Mouse (Mus musculus) embryonic facial prominence, embryonic 11.5 days (tissue): ENCODE data around the gene Tmem245. TPM values are rescaled to one million over a fixed set of nuclear protein-coding genes. Genes with fewer than 3 reads are reported as not detected.

Source experiments
- ATAC-seq: fragments of 200-750 bp; cut with Nextera tagmentation; replicated peaks from 2 replicates; pipeline ENCODE4 v1.8.0; 2017; ENCODE audit warnings: low read depth; ENCODE audit not compliant: insufficient number of reproducible peaks, low FRiP score, low TSS enrichment
- DNase-seq: peaks from one replicate; pipeline ENCODE4 v3.0.0-alpha.2; 2015; ENCODE audit warnings: low spot score
- H3K27ac ChIP-seq: fragments of 300-500 bp; sonication (generic); replicated peaks from 2 replicates; pipeline ENCODE4 v1.5.1; 2014; ENCODE audit warnings: mild to moderate bottlenecking, low read depth, low read length, control low read depth
- H3K27me3 ChIP-seq: fragments of 300-500 bp; sonication (generic); 2 replicates; pipeline ENCODE4 v1.6.1; 2014; ENCODE audit warnings: mild to moderate bottlenecking, low read length, moderate library complexity, mixed read lengths; ENCODE audit not compliant: control insufficient read depth, insufficient read depth
- H3K36me3 ChIP-seq: fragments of 300-500 bp; sonication (generic); replicated peaks from 2 replicates; pipeline ENCODE4 v1.6.1; 2014; ENCODE audit warnings: low read depth, mild to moderate bottlenecking, low read length, moderate library complexity, mixed read lengths; ENCODE audit not compliant: control insufficient read depth, insufficient read depth
- H3K4me1 ChIP-seq: fragments of 300-500 bp; sonication (generic); 2 replicates; pipeline ENCODE4 v1.6.1; 2014; ENCODE audit warnings: low read length, mixed read lengths; ENCODE audit not compliant: control insufficient read depth, insufficient read depth
- H3K4me2 ChIP-seq: fragments of 300-500 bp; sonication (generic); 2 replicates; pipeline ENCODE4 v1.6.1; 2014; ENCODE audit warnings: low read depth, mild to moderate bottlenecking, control low read depth, low read length, moderate library complexity
- H3K4me3 ChIP-seq: fragments of 300-500 bp; sonication (generic); 2 replicates; pipeline ENCODE4 v1.5.1; 2014; ENCODE audit warnings: low read depth, low read length, control low read depth
- H3K9ac ChIP-seq: fragments of 300-500 bp; sonication (generic); replicated peaks from 2 replicates; pipeline ENCODE4 v1.6.1; 2014; ENCODE audit warnings: mild to moderate bottlenecking, control low read depth, low read length
- H3K9me3 ChIP-seq: fragments of 300-500 bp; sonication (generic); replicated peaks from 2 replicates; pipeline ENCODE4 v1.6.1; 2016; ENCODE audit warnings: mild to moderate bottlenecking, low read length, inconsistent platforms, mixed read lengths; ENCODE audit not compliant: control insufficient read depth
- WGBS: fragments of 180-500 bp; shearing (Covaris S2); extraction: QIAGEN DNeasy Blood & Tissue Kit; methylation state at CpG from one replicate; pipeline ENCODE4 v1.1.7; 2014; 5-methylcytosine and 5-hydroxymethylcytosine counted together
- polyA plus RNA-seq: library from polyadenylated mRNA; unstranded; fragments of >200 nt; fragmentation: Nextera tagmentation; extraction: Ambion mirVana; gene quantifications from 2 replicates; pipeline ENCODE4 v1.2.1, GENCODE M21; 2014

Tmem245 gene
- polyA plus RNA-seq, 1 experiment from 2014 or later = 5.4 TPM

- no peak overlapping the region for H3K4me3 ChIP-seq
- H3K27me3 ChIP-seq = no peaks in the 10 kb centered on the region
- 85% methylated on average over 12 of the region's 12 CpGs for WGBS
- no peak overlapping the region for H3K9ac ChIP-seq
- no peak overlapping the region for H3K27ac ChIP-seq
- H3K9me3 ChIP-seq = no peaks in the 10 kb centered on the region
- H3K4me2 ChIP-seq = no peak overlapping the region
- no peaks in the 10 kb centered on the region for H3K4me1 ChIP-seq
- ATAC-seq (no peak), DNase-seq (no peak)
- no peaks in the 10 kb centered on the region for H3K36me3 ChIP-seq
Measured at GRCm38 (mm10) chr4:56961320-56961925, 14.2 kb upstream of the Tmem245 start.

- ATAC-seq (no peak), DNase-seq (no peak)
- Histone ChIP-seq H3K36me3 (no peaks in the 10 kb centered on the region), H3K9ac (no peak overlapping the region), H3K9me3 (no peaks in the 10 kb centered on the region), H3K27me3 (no peaks in the 10 kb centered on the region), H3K4me1 (no peaks in the 10 kb centered on the region), H3K4me3 (no peak overlapping the region), H3K27ac (no peak overlapping the region), H3K4me2 (no peak overlapping the region)
- 58% methylated on average over 9 of the region's 9 CpGs for WGBS
Measured at GRCm38 (mm10) chr4:56957518-56957917, 10.3 kb upstream of the Tmem245 start.

- DNase-seq (no peak), ATAC-seq (no peak)
- 57% methylated on average over 6 of the region's 6 CpGs for WGBS
- Histone ChIP-seq H3K27me3 (no peaks in the 10 kb centered on the region), H3K4me1 (no peaks in the 10 kb centered on the region), H3K9me3 (no peaks in the 10 kb centered on the region), H3K9ac (no peak overlapping the region), H3K4me2 (no peak overlapping the region), H3K4me3 (no peak overlapping the region), H3K27ac (no peak overlapping the region), H3K36me3 (no peaks in the 10 kb centered on the region)
Measured at GRCm38 (mm10) chr4:56953235-56953634, 6.0 kb upstream of the Tmem245 start.

GRCm38 (mm10) chr4:56951701-56952100 lies 4.5 kb upstream of the Tmem245 start:
- no peak for ATAC-seq
- Histone ChIP-seq H3K9me3 (no peaks in the 10 kb centered on the region), H3K27ac (no peak overlapping the region), H3K27me3 (no peaks in the 10 kb centered on the region), H3K4me1 (no peaks in the 10 kb centered on the region), H3K4me3 (no peak overlapping the region), H3K4me2 (no peak overlapping the region), H3K36me3 (no peaks in the 10 kb centered on the region), H3K9ac (no peak overlapping the region)
- WGBS = 84% methylated on average over 3 of the region's 3 CpGs
- no peak for DNase-seq

- Histone ChIP-seq H3K27ac (no peak overlapping the region), H3K4me1 (peaks cover 5% of the 10 kb centered on the region), H3K27me3 (no peaks in the 10 kb centered on the region), H3K4me2 (no peak overlapping the region), H3K9me3 (no peaks in the 10 kb centered on the region), H3K4me3 (no peak overlapping the region), H3K9ac (no peak overlapping the region), H3K36me3 (no peaks in the 10 kb centered on the region)
- DNase-seq (no peak), ATAC-seq (no peak)
- 65% methylated on average over 6 of the region's 6 CpGs for WGBS
Measured at GRCm38 (mm10) chr4:56949494-56949893, 2.3 kb upstream of the Tmem245 start.

GRCm38 (mm10) chr4:56946180-56946579 lies 1.1 kb downstream of the Tmem245 start:
- H3K9me3 ChIP-seq = no peaks in the 10 kb centered on the region
- no peak overlapping the region for H3K27ac ChIP-seq
- peak overlapping the region; percentile 84 for H3K4me2 ChIP-seq
- peak overlapping the region; percentile 93 for H3K4me3 ChIP-seq
- no peak for ATAC-seq
- peak overlapping the region; percentile 88 for H3K9ac ChIP-seq
- DNase-seq = peak; percentile 56
- WGBS = 2% methylated on average over 14 of the region's 14 CpGs
- H3K4me1 ChIP-seq = peaks cover 5% of the 10 kb centered on the region
- H3K27me3 ChIP-seq = no peaks in the 10 kb centered on the region
- no peaks in the 10 kb centered on the region for H3K36me3 ChIP-seq

- WGBS = 63% methylated on average over 4 of the region's 4 CpGs
- Histone ChIP-seq H3K4me1 (peaks cover 5% of the 10 kb centered on the region), H3K4me2 (no peak overlapping the region), H3K4me3 (no peak overlapping the region), H3K9me3 (no peaks in the 10 kb centered on the region), H3K36me3 (no peaks in the 10 kb centered on the region), H3K9ac (no peak overlapping the region), H3K27me3 (no peaks in the 10 kb centered on the region), H3K27ac (no peak overlapping the region)
- DNase-seq (no peak), ATAC-seq (no peak)
Measured at GRCm38 (mm10) chr4:56944286-56944685, 3.0 kb downstream of the Tmem245 start.

GRCm38 (mm10) chr4:56943258-56943657 lies 4.0 kb downstream of the Tmem245 start:
- Histone ChIP-seq H3K27ac (no peak overlapping the region), H3K4me1 (peaks cover 5% of the 10 kb centered on the region), H3K4me3 (no peak overlapping the region), H3K36me3 (no peaks in the 10 kb centered on the region), H3K4me2 (no peak overlapping the region), H3K27me3 (no peaks in the 10 kb centered on the region), H3K9me3 (no peaks in the 10 kb centered on the region), H3K9ac (no peak overlapping the region; the same call in 1 of the 2 replicates)
- DNase-seq = no peak
- 30% methylated on average over 1 of the region's 1 CpGs for WGBS
- ATAC-seq = no peak
